Mouse (Mus musculus) bone marrow macrophage, adult 2 months (primary cell): ENCODE data around the gene 1700123O20Rik. TPM values are rescaled to one million over a fixed set of nuclear protein-coding genes. Genes with fewer than 3 reads are reported as not detected.

Experiments used
- H3K27ac ChIP-seq: 2 replicates; pipeline ENCODE4 v1.5.1; 2012; ENCODE audit warnings: low read depth, low read length; ENCODE audit not compliant: insufficient read depth
- H3K4me1 ChIP-seq: 2 replicates; pipeline ENCODE4 v1.6.1; 2012; ENCODE audit warnings: low read length; ENCODE audit not compliant: control insufficient read depth, insufficient read depth
- H3K4me3 ChIP-seq: 2 replicates; pipeline ENCODE4 v1.5.1; 2012; ENCODE audit warnings: mild to moderate bottlenecking, low read length, moderate library complexity; ENCODE audit not compliant: insufficient read depth
- CTCF ChIP-seq: IDR thresholded peaks from 2 replicates; pipeline ENCODE4 v1.5.1; 2012; ENCODE audit warnings: low read depth, mild to moderate bottlenecking, low read length, moderate library complexity
- POLR2A ChIP-seq: IDR thresholded peaks from 2 replicates; pipeline ENCODE4 v1.6.1; 2012; ENCODE audit warnings: mild to moderate bottlenecking, low read depth, low read length, borderline replicate concordance
- polyA plus RNA-seq: library from polyadenylated mRNA; stranded (reverse); fragments of >200 nt; gene quantifications from 2 replicates; pipeline ENCODE4 v1.2.4, GENCODE M21; 2012; ENCODE audit not compliant: missing spikeins, insufficient read depth, insufficient read length

The 1700123O20Rik gene
- 30.2 and 32.8 TPM in 2 replicates for polyA plus RNA-seq

- no peak for TF ChIP-seq CTCF
- 0 out of 2 replicates have a peak, but pooled peaks have one; percentile 22 for TF ChIP-seq POLR2A
- peak within 1 kb of the TSS; percentile 79 for H3K4me3 ChIP-seq
- peak within 1 kb of the TSS; percentile 90 for H3K27ac ChIP-seq
- H3K4me1 ChIP-seq: peaks cover 8% of the 10 kb centered on the region
Measured at GRCm38 (mm10) chr14:54686063-54686521, at the start of gene 1700123O20Rik. Gene 1700123O20Rik (plus strand): TSS chr14:54686216.

DNA sequence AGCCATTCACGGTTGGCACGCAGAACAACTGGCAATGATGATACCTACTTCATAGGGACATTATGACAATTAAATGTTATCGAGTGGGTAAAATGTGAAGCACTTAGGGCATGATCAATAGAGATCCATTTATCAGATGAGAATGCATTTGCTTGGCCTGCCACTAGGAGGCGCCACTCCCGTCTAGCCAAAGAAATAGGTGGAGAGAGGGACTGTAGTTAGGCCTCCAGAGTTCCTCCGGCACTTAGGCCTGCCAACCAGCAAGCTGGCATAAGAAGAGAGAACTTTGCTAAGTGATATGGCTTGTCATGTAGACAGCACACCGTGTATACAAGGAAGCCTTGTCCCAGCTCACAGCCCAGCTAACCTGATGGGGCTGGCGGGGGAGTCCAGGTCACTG lies 49.1 kb upstream of the 1700123O20Rik start:
- H3K4me3 ChIP-seq: no peak overlapping the region
- no peaks in the 10 kb centered on the region for H3K4me1 ChIP-seq
- peak; percentile 87 for TF ChIP-seq CTCF
- TF ChIP-seq POLR2A: no peak
- no peak overlapping the region for H3K27ac ChIP-seq

DNA sequence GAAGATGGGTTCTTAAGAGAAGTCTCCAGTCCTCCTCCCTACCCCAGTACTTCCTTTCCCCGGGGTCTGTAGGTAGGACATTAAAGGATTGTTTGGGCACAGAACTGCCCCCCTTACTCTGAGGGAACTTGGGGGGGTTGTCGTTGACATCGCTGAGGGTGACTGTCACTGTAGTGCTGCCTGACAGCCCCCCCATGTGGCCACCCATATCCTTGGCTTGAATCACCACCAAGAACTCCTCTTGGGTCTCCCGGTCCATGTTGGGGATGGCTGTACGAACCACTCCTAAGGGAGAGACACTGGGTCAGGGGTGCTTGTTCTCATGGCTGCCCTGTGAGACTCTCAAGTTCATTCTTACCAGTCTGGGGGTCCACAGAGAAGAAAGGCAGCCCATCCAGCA lies 47.8 kb upstream of the 1700123O20Rik start:
- Histone ChIP-seq H3K4me3 (no peak overlapping the region), H3K4me1 (no peaks in the 10 kb centered on the region), H3K27ac (no peak overlapping the region)
- TF ChIP-seq CTCF (no peak), POLR2A (no peak)

DNA sequence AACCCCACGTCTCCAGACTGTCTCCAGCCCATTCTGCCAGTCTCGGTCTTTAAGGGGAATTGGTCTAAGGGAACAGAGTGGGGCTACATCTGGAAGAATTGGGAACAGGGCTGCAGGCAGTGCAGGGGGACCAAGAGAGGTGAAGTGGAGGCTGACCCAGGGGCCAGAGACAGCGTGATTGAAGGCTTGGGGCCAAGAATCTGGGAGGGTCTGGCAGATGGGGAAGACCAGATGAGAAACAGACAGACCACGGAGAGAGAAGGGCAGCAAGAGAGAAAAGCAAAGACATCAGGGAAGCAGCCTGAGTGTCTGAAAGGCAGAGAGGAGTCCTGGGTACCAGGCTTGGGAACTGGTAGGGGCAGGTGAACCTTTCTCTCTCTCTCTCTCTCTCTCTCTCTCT lies 45.9 kb upstream of the 1700123O20Rik start:
- no peak overlapping the region for H3K27ac ChIP-seq
- no peak for TF ChIP-seq POLR2A
- no peak for TF ChIP-seq CTCF
- no peaks in the 10 kb centered on the region for H3K4me1 ChIP-seq
- H3K4me3 ChIP-seq: no peak overlapping the region

DNA sequence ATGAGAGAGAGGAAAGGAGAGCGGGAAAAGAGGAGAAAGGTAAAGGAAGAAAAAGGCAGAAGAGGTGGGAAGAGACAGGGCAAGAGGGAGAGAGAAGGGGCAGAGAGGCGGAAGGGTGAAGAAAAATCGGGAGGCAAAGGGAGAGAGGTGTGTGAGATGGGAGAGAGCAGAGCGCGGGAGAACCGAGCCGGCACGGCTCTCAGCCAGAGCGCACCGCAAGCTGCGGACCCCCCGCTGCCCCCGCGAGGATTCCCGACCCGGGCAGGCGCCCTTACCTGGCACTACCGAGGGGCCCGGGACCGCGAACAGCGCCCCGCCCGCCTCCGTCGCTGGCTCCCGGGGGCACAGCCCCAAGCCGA lies 45.1 kb upstream of the 1700123O20Rik start, which contains the start of gene Gm17606:
Gene Gm17606 (plus strand): TSS at position 7 of the 359 bp plus-strand sequence.
- Histone ChIP-seq H3K27ac (no peak within 1 kb of the TSS), H3K4me1 (no peaks in the 10 kb centered on the region), H3K4me3 (peak within 1 kb of the TSS; percentile 73)
- no peak for TF ChIP-seq POLR2A

GRCm38 (mm10) chr14:54641305-54641969 lies 44.6 kb upstream of the 1700123O20Rik start, which contains the start of gene Cdh24:
Gene Cdh24 (minus strand): TSS chr14:54641364.
- no peaks in the 10 kb centered on the region for H3K4me1 ChIP-seq
- no peak for TF ChIP-seq POLR2A
- peak; percentile 71 for TF ChIP-seq CTCF
- H3K27ac ChIP-seq: no peak within 1 kb of the TSS
- H3K4me3 ChIP-seq: peak within 1 kb of the TSS; percentile 73

- Histone ChIP-seq H3K4me3 (no peak overlapping the region), H3K4me1 (no peaks in the 10 kb centered on the region), H3K27ac (no peak overlapping the region)
- TF ChIP-seq CTCF (no peak), POLR2A (no peak)
Measured at GRCm38 (mm10) chr14:54642224-54642944, 43.6 kb upstream of the 1700123O20Rik start.

DNA sequence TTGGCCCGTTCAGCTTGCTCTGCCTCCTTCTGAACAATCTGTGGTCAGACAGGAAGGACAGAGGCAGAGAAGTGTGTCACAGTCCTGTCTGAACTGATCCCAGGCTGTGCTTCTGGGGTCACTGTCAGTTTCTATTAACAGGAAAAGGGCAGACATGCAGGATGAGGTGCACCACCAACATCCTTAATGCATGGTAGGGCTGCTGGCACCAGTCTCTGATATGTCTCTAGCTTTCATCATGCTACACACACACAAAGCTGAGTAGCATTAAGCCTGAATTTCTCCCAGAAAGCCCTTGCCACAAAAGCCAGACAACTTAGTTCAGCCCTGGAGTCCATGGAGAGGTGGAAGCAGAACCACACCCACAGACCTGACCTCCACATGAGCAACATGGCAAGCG lies 43.0 kb upstream of the 1700123O20Rik start:
- H3K4me3 ChIP-seq: no peak overlapping the region
- H3K4me1 ChIP-seq: no peaks in the 10 kb centered on the region
- TF ChIP-seq CTCF (no peak), POLR2A (no peak)
- H3K27ac ChIP-seq: no peak overlapping the region

DNA sequence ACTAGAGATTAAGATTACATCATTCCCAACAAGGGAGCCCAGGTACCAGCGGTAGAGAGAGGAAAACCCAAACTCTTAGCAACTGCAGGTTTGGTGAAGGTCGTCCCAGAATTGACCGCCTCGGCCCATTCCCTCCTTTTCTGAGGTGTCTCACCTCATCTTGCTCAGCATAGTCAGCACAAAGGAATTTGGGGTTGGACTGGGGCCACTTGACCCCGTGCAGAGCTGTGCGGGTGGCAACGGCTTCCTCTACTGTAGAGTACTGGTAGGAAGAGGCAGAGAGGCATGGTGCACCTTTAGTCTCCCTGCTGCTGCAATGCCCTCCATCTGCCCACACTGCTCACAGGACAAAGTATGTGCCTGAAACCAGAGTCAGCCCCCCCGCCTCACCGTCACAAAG lies 41.7 kb upstream of the 1700123O20Rik start:
- Histone ChIP-seq H3K27ac (no peak overlapping the region), H3K4me1 (no peaks in the 10 kb centered on the region), H3K4me3 (no peak overlapping the region)
- no peak for TF ChIP-seq CTCF

GRCm38 (mm10) chr14:54646455-54646854 lies 39.6 kb upstream of the 1700123O20Rik start:
- TF ChIP-seq CTCF (no peak), POLR2A (no peak)
- Histone ChIP-seq H3K27ac (no peak overlapping the region), H3K4me1 (no peaks in the 10 kb centered on the region), H3K4me3 (no peak overlapping the region)
